Mouse (Mus musculus) forebrain, embryonic 11.5 days (tissue): Measurements from ENCODE around the gene Cdc14a. TPM values are rescaled to one million over a fixed set of nuclear protein-coding genes. Genes with fewer than 3 reads are reported as not detected.
"Not testable (repeated sequence)": the region's sequence is repeated elsewhere in the genome, so short reads cannot be mapped to it uniquely, and the experiment has no call there.

Experiments used
- ATAC-seq: fragments of 200-750 bp; cut with Nextera tagmentation; replicated peaks from 2 replicates; pipeline ENCODE4 v1.8.0; 2017; ENCODE audit warnings: moderate TSS enrichment; ENCODE audit not compliant: low FRiP score
- DNase-seq: peaks from one replicate; pipeline ENCODE4 v3.0.0-alpha.2; 2017; ENCODE audit warnings: low spot score
- H3K27ac ChIP-seq: fragments of 300-500 bp; sonication (generic); 2 replicates; pipeline ENCODE4 v1.5.1; 2014; ENCODE audit warnings: low read depth, low read length
- H3K27me3 ChIP-seq: fragments of 300-500 bp; sonication (generic); 2 replicates; pipeline ENCODE4 v1.6.1; 2014; ENCODE audit warnings: mild to moderate bottlenecking, low read length, mixed read lengths; ENCODE audit not compliant: control insufficient read depth, insufficient read depth
- H3K36me3 ChIP-seq: fragments of 300-500 bp; sonication (generic); 2 replicates; pipeline ENCODE4 v1.6.1; 2014; ENCODE audit warnings: mild to moderate bottlenecking, low read length, moderate library complexity, mixed read lengths; ENCODE audit not compliant: control insufficient read depth, insufficient read depth
- H3K4me1 ChIP-seq: fragments of 300-500 bp; sonication (generic); replicated peaks from 2 replicates; pipeline ENCODE4 v1.6.1; 2014; ENCODE audit warnings: low read length, mixed read lengths; ENCODE audit not compliant: control insufficient read depth, insufficient read depth
- H3K4me2 ChIP-seq: fragments of 300-500 bp; sonication (generic); 2 replicates; pipeline ENCODE4 v1.6.1; 2014; ENCODE audit warnings: low read depth, mild to moderate bottlenecking, low read length, moderate library complexity, mixed read lengths; ENCODE audit not compliant: severe bottlenecking
- H3K4me3 ChIP-seq: fragments of 300-500 bp; sonication (generic); 2 replicates; pipeline ENCODE4 v1.5.1; 2014; ENCODE audit warnings: low read depth, low read length
- H3K9ac ChIP-seq: fragments of 300-500 bp; sonication (generic); 2 replicates; pipeline ENCODE4 v1.6.1; 2014; ENCODE audit warnings: low read length
- H3K9me3 ChIP-seq: fragments of 300-500 bp; sonication (generic); 2 replicates; pipeline ENCODE4 v1.6.1; 2016; ENCODE audit warnings: low read length, mixed read lengths; ENCODE audit not compliant: control insufficient read depth
- WGBS: fragments of 180-500 bp; shearing (Covaris S2); extraction: QIAGEN DNeasy Blood & Tissue Kit; methylation state at CpG from one replicate; pipeline ENCODE4 v1.1.7; 2014; 5-methylcytosine and 5-hydroxymethylcytosine counted together
- polyA plus RNA-seq: library from polyadenylated mRNA; unstranded; fragments of >200 nt; fragmentation: Nextera tagmentation; extraction: Ambion mirVana; gene quantifications from 2 replicates; pipeline ENCODE4 v1.2.1, GENCODE M21; 2014

The Cdc14a gene
- polyA plus RNA-seq, 1 experiment from 2014 or later: 23.0 TPM

DNA sequence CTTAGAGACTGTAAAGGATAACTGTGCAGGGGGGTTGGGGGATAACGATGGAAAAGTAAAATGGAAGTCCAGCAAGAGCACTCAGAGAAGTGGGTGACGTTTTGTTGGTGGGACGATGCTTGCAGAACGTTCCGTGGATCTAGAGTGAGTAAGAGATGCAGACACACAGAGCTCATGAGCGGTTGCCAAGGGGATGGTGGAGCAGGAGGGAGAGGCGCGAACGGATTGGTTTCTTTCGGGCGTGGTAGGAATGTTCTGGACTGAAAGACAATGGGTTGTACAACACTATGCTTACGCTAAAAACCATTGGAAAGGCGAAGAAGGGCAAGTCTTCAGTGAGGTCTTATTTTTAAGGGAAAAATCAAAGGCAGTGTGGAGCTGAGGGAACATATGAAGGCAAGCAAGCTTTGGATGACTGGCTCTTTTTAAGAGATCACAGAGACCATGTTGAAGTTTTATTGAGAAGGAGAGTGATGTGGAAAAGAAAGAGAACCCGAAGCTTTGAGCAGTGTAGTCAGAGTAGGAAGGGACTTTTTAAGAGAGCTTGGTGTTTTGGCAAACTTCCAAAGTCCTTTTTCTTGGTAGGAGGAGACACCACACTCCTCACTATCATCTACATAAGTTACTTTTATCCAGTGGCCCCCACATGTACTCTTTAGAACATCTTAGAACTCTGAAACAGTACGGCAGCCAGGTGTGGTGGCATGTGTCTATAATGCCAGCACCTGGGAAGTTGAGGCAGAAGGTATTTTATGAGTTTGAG is 68.6 kb downstream of the Cdc14a start:
- 93% methylated on average over 15 of the region's 15 CpGs for WGBS
- H3K36me3 ChIP-seq: no peaks in the 10 kb centered on the region
- no peak overlapping the region for H3K9ac ChIP-seq
- H3K9me3 ChIP-seq: no peaks in the 10 kb centered on the region
- ATAC-seq (no peak), DNase-seq (no peak)
- H3K4me3 ChIP-seq: no peak overlapping the region
- H3K4me2 ChIP-seq: no peak overlapping the region
- H3K27me3 ChIP-seq: no peaks in the 10 kb centered on the region
- H3K27ac ChIP-seq: no peak overlapping the region
- H3K4me1 ChIP-seq: no peaks in the 10 kb centered on the region

DNA sequence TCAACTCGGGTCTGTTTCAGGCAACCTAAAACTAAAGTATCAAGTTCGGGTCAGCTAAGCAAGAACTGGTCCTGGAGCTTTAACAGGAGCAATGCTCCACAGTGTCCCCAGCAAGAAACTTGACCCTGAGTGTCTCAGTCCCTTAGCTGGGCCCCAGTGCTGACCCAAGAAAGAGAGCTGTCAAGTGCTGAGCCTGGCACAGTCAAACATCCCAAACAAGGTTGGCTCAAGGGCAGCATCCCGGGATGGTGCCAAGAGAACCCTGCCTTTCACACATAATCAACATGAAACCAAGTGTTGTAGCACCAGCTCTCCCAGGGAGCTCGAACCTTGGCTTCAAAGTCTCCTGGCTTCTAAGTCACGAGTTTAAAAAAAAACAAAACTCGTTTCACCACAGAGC is 71.3 kb downstream of the Cdc14a start:
- ATAC-seq: no peak
- no peak overlapping the region for H3K27ac ChIP-seq
- H3K4me2 ChIP-seq: no peak overlapping the region
- DNase-seq: no peak
- H3K27me3 ChIP-seq: no peaks in the 10 kb centered on the region
- H3K4me1 ChIP-seq: no peaks in the 10 kb centered on the region
- no peak overlapping the region for H3K4me3 ChIP-seq
- 88% methylated on average over 6 of the region's 6 CpGs for WGBS
- no peaks in the 10 kb centered on the region for H3K36me3 ChIP-seq
- H3K9me3 ChIP-seq: no peaks in the 10 kb centered on the region
- H3K9ac ChIP-seq: no peak overlapping the region

- Histone ChIP-seq H3K27me3 (no peaks in the 10 kb centered on the region), H3K27ac (no peak overlapping the region), H3K9ac (no peak overlapping the region), H3K4me2 (no peak overlapping the region), H3K36me3 (no peaks in the 10 kb centered on the region; the same call in 1 of the 2 replicates), H3K9me3 (no peaks in the 10 kb centered on the region), H3K4me1 (no peaks in the 10 kb centered on the region), H3K4me3 (no peak overlapping the region)
- WGBS: 67% methylated on average over 6 of the region's 6 CpGs
- DNase-seq: no peak
- no peak for ATAC-seq
Observed at GRCm38 (mm10) chr3:116350389-116350967, 73.4 kb downstream of the Cdc14a start.

DNA sequence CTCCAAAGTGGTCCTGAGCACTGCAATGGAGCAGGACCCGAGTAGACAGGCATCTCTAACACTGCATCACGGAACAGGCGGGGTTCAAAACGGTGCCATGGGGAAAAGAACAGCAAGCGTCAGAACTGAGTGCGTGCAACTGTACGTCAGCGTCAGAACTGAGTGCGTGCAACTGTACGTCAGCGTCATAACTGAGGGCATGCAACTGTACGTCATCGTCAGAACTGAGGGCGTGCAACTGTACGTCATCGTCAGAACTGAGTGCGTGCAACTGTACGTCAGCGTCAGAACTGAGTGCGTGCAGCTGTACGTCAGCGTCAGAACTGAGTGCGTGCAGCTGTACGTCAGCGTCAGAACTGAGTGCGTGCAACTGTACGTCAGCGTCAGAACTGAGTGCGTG is 76.3 kb downstream of the Cdc14a start:
- H3K9ac ChIP-seq, H3K27ac ChIP-seq, H3K27me3 ChIP-seq, H3K4me3 ChIP-seq, ATAC-seq, H3K4me2 ChIP-seq, H3K36me3 ChIP-seq, DNase-seq, H3K4me1 ChIP-seq, H3K9me3 ChIP-seq: not testable (repeated sequence)
- 96% methylated on average over 29 of the region's 29 CpGs for WGBS

DNA sequence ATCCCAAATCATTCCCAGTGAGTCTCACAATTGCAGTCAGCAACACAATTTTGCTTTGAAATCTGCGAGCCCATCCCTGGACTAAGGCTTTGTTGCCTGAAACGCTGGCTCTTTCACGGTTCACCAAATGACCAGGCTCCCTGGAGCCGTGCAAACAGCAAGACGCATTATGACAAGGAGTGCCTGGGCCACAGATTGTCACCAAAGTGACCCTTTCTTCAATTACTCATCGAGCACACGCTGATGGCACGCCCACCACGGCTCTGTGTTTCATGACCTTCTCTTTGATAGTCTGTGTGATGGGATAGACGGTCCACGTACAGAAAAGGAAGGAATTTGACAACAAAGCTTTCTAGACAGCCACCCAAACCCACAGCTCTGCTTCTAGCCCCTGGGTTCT is 78.6 kb downstream of the Cdc14a start:
- no peaks in the 10 kb centered on the region for H3K27me3 ChIP-seq
- DNase-seq: no peak
- no peak overlapping the region for H3K9ac ChIP-seq
- 77% methylated on average over 11 of the region's 11 CpGs for WGBS
- ATAC-seq: no peak
- H3K4me3 ChIP-seq: no peak overlapping the region
- 0 out of 2 replicates have a peak overlapping the region, but pooled peaks have one; percentile 25 for H3K27ac ChIP-seq
- H3K9me3 ChIP-seq: no peaks in the 10 kb centered on the region
- no peaks in the 10 kb centered on the region; the same call in 1 of the 2 replicates for H3K36me3 ChIP-seq
- no peaks in the 10 kb centered on the region for H3K4me1 ChIP-seq
- no peak overlapping the region for H3K4me2 ChIP-seq

DNA sequence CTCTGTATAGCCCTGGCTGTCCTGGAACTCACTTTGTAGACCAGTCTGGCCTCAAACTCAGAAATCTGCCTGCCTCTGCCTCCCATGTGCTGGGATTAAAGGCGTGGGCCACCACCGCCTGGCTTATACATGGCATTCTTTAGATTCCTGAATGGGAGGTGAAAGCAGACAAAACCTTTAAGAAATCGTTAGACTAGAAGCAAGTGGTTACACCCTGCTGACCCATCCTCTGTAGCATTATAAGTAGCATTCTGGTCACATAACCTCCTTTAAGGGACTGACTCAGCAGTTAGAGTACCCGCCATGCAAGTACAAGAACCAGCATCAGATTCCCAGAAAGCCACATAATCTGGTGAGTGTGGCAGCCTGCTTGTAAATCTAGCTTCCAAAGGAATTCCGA is 81.6 kb downstream of the Cdc14a start:
- Histone ChIP-seq H3K27me3 (no peaks in the 10 kb centered on the region), H3K27ac (no peak overlapping the region), H3K9me3 (no peaks in the 10 kb centered on the region), H3K36me3 (no peaks in the 10 kb centered on the region; the same call in 1 of the 2 replicates), H3K4me1 (no peaks in the 10 kb centered on the region), H3K4me3 (no peak overlapping the region), H3K4me2 (no peak overlapping the region), H3K9ac (no peak overlapping the region)
- DNase-seq: no peak
- WGBS: 85% methylated on average over 5 of the region's 5 CpGs
- no peak for ATAC-seq

DNA sequence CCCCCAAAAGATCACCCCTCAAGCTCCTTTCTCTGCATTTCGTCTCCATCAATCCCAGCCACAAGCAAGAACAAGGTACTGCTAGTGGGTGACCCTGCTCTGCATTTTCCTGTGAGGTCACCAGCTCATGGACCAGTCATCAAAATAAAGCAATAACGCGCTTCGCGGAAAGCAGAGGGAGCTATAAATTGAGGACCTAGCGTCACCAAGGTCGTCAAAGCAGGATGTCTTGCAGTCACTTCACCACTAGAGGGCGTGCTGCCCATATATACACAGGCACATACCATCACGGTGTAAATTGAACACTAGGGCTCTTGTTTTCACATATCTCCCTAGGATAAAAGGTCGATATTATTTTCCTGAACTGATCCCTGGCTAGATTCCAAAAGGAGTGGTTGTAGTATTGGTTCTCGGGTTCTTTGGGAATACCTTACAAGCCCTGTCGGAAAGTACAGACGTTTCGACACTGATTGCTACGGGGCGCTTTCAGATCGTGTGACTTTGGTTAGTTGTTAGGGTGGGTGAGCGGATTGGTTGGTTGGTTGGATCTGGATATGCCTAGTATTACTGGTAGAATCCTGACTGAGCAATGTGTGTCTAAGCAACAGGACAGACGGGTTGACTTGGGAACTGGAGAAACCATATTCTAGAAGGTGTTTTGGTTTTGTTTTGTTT is 82.7 kb downstream of the Cdc14a start:
- Histone ChIP-seq H3K4me1 (no peaks in the 10 kb centered on the region), H3K27ac (no peak overlapping the region), H3K4me3 (no peak overlapping the region), H3K27me3 (no peaks in the 10 kb centered on the region), H3K36me3 (no peaks in the 10 kb centered on the region; the same call in 1 of the 2 replicates), H3K4me2 (no peak overlapping the region), H3K9ac (no peak overlapping the region), H3K9me3 (no peaks in the 10 kb centered on the region)
- ATAC-seq (peak; percentile 66; the same call in 1 of the 2 replicates), DNase-seq (peak; percentile 76)
- WGBS: 58% methylated on average over 19 of the region's 19 CpGs

GRCm38 (mm10) chr3:116340281-116340680 is 83.6 kb downstream of the Cdc14a start:
- H3K4me3 ChIP-seq: no peak overlapping the region
- no peaks in the 10 kb centered on the region for H3K9me3 ChIP-seq
- no peaks in the 10 kb centered on the region for H3K4me1 ChIP-seq
- H3K4me2 ChIP-seq: no peak overlapping the region
- 95% methylated on average over 8 of the region's 8 CpGs for WGBS
- H3K36me3 ChIP-seq: no peaks in the 10 kb centered on the region; the same call in 1 of the 2 replicates
- ATAC-seq (no peak), DNase-seq (no peak)
- no peak overlapping the region for H3K9ac ChIP-seq
- H3K27me3 ChIP-seq: no peaks in the 10 kb centered on the region
- no peak overlapping the region for H3K27ac ChIP-seq
